Mouse (Mus musculus) neural tube, embryonic 12.5 days (tissue): Measurements from ENCODE around the gene Cacna1a. TPM values are rescaled to one million over a fixed set of nuclear protein-coding genes. Genes with fewer than 3 reads are reported as not detected.

Experiments used
- ATAC-seq: fragments of 200-750 bp; cut with Nextera tagmentation; 2 replicates; pipeline ENCODE4 v1.8.0; 2017; ENCODE audit warnings: low read depth, mild to moderate bottlenecking, moderate TSS enrichment, moderate library complexity; ENCODE audit not compliant: low FRiP score
- H3K27ac ChIP-seq: fragments of 300-500 bp; sonication (generic); 2 replicates; pipeline ENCODE4 v1.5.1; 2016
- H3K27me3 ChIP-seq: fragments of 300-500 bp; sonication (generic); replicated peaks from 2 replicates; pipeline ENCODE4 v1.6.1; 2016; ENCODE audit warnings: mild to moderate bottlenecking
- H3K36me3 ChIP-seq: fragments of 300-500 bp; sonication (generic); 2 replicates; pipeline ENCODE4 v1.6.1; 2016; ENCODE audit warnings: mild to moderate bottlenecking
- H3K4me1 ChIP-seq: fragments of 300-500 bp; sonication (generic); 2 replicates; pipeline ENCODE4 v1.6.1; 2016
- H3K4me2 ChIP-seq: fragments of 300-500 bp; sonication (generic); replicated peaks from 2 replicates; pipeline ENCODE4 v1.6.1; 2016; ENCODE audit warnings: mild to moderate bottlenecking
- H3K4me3 ChIP-seq: fragments of 300-500 bp; sonication (generic); 2 replicates; pipeline ENCODE4 v1.5.1; 2016
- H3K9ac ChIP-seq: fragments of 300-500 bp; sonication (generic); 2 replicates; pipeline ENCODE4 v1.6.1; 2016; ENCODE audit warnings: mild to moderate bottlenecking
- H3K9me3 ChIP-seq: fragments of 300-500 bp; sonication (generic); 2 replicates; pipeline ENCODE4 v1.6.1; 2016; ENCODE audit warnings: mild to moderate bottlenecking
- WGBS: fragments of 180-500 bp; shearing (Covaris S2); methylation state at CpG from one replicate; pipeline ENCODE4 v1.1.7; 2016; 5-methylcytosine and 5-hydroxymethylcytosine counted together
- polyA plus RNA-seq: library from polyadenylated mRNA; unstranded; fragments of >200 nt; fragmentation: Nextera tagmentation; extraction: Ambion mirVana; gene quantifications from 2 replicates; pipeline ENCODE4 v1.2.1, GENCODE M21; 2016

Gene Cacna1a
- polyA plus RNA-seq: 19.6 and 20.5 TPM in 2 replicates

DNA sequence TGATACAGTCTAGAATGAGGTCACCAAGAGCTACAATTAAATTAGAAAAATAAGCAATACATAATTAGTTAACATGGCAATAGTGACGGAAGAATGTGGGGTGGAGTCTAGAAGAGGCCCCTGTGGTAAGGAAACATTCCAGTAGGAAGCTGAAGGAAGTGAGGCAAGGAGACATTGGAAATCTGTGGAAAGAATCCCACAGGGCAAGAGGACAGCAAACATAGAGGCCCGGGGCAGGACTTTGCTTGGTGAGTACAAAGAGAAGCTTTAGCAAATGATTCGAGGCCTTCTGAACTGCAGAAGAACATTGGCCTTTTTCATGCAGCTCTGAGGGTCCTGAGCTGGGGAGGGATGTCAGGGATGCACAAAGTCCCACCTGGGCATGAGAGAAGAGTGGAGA, at the start of gene Cacna1a:
Gene Cacna1a, plus strand, starts transcription at position 166 of the 400 bp plus-strand sequence.
- no peak within 1 kb of the TSS for H3K9ac ChIP-seq
- H3K4me3 ChIP-seq: no peak within 1 kb of the TSS
- ATAC-seq: no peak
- no peaks in the 10 kb centered on the region for H3K9me3 ChIP-seq
- WGBS: 78% methylated on average over 3 of the region's 3 CpGs
- no peaks in the 10 kb centered on the region for H3K36me3 ChIP-seq
- no peak within 1 kb of the TSS for H3K4me2 ChIP-seq
- no peaks in the 10 kb centered on the region for H3K4me1 ChIP-seq
- H3K27ac ChIP-seq: no peak within 1 kb of the TSS
- H3K27me3 ChIP-seq: no peaks in the 10 kb centered on the region

DNA sequence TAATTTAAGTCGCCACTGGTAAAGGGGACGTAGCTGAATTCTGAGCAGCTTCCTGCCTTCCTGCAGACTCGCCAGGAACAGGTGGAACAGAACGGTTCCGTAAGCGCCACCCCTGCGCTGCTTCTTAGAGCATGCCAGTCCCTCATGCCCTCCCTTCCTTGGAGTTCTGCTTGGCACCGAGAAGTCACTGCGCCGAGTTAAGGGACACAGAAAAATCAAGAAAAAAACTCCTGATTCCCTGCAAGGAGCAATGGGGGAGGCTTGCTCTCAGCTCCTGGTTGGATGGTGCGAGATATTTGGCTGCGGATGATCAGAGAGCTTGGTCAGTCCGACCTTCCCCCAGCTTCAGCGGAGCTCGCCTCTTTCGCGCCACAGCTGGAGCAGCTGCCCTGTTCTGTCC, 49.7 kb upstream of the Cacna1a start:
- H3K9me3 ChIP-seq: no peaks in the 10 kb centered on the region
- peaks cover 25% of the 10 kb centered on the region for H3K27me3 ChIP-seq
- no peak overlapping the region for H3K27ac ChIP-seq
- H3K36me3 ChIP-seq: no peaks in the 10 kb centered on the region
- WGBS: 15% methylated on average over 17 of the region's 17 CpGs
- 0 out of 2 replicates have a peak overlapping the region, but pooled peaks have one; percentile 13 for H3K9ac ChIP-seq
- peak overlapping the region; percentile 38 for H3K4me2 ChIP-seq
- H3K4me1 ChIP-seq: peaks cover 5% of the 10 kb centered on the region
- no peak overlapping the region for H3K4me3 ChIP-seq
- no peak for ATAC-seq

DNA sequence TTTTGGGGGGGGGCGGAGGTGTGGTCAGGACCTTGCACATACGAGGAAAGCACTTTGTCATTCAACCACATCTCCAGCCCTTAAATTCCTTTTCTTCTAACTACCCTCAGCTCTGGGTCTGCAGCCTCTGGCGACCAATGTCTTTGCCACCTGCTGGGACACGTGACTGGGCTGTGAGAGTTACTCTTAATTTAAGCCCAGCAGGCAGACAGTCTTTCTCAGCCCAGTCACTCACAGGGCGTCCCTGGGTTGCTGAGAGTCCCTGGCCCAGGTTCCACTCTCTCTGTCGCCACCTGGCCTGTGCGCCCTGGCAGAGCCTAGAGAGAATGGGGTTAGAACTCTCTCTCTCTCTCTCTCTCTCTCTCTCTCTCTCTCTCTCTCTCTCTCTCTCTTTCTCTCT, 48.9 kb upstream of the Cacna1a start:
- 5% methylated on average over 7 of the region's 7 CpGs for WGBS
- peaks cover 25% of the 10 kb centered on the region for H3K27me3 ChIP-seq
- H3K4me2 ChIP-seq: no peak overlapping the region
- no peaks in the 10 kb centered on the region for H3K36me3 ChIP-seq
- no peak for ATAC-seq
- H3K4me3 ChIP-seq: no peak overlapping the region
- no peak overlapping the region for H3K9ac ChIP-seq
- H3K4me1 ChIP-seq: peaks cover 5% of the 10 kb centered on the region
- H3K9me3 ChIP-seq: no peaks in the 10 kb centered on the region
- H3K27ac ChIP-seq: no peak overlapping the region

DNA sequence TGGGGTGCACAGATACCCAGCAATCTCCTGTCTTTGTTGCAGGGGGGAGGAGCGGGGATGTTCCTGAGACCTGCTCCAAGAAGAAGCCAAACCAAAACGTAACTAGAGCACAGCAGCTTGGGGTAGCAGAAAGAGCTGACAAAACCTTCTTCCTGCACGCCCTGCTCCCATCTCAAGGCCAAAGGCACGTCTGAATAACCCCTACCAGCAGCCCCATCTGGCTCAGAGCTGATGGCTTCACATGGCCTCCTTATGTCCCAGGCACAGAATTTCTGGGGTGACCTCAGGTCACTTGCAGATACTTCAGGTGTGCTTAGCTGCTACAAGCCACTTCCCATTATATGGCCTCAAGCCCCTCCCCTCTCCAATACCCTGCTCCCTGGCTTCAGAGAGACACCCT, 48.4 kb upstream of the Cacna1a start:
- H3K36me3 ChIP-seq: no peaks in the 10 kb centered on the region

DNA sequence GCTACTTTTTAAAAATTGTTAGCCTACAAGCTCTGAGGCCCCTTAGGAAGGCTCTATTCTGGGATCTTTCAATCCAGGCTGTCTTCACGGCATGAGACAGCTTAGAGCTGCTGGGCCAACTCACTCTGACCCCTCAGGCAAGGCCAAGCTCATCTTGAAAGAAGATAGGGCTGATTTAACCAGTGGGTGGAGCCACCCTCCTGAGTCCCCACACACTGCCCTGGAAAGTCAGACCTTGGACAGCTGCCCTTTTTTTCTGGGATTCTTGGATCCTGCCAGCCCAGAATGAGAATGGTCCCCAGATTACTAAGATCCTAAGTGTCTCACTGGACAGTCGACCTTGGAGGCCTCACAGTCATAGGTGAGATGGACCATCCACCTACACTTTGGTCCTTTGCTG, 47.6 kb upstream of the Cacna1a start:
- ATAC-seq: no peak
- Histone ChIP-seq H3K36me3 (no peaks in the 10 kb centered on the region), H3K4me1 (peaks cover 5% of the 10 kb centered on the region), H3K27me3 (peaks cover 25% of the 10 kb centered on the region), H3K4me2 (no peak overlapping the region), H3K9ac (no peak overlapping the region), H3K4me3 (no peak overlapping the region), H3K9me3 (no peaks in the 10 kb centered on the region), H3K27ac (no peak overlapping the region)
- WGBS: 20% methylated on average over 2 of the region's 2 CpGs

More for the DNA sequence above, 48.4 kb upstream of the Cacna1a start:
- Histone ChIP-seq H3K4me2 (no peak overlapping the region), H3K27ac (no peak overlapping the region), H3K4me3 (no peak overlapping the region), H3K9me3 (no peaks in the 10 kb centered on the region), H3K9ac (no peak overlapping the region), H3K27me3 (peaks cover 25% of the 10 kb centered on the region), H3K4me1 (peaks cover 5% of the 10 kb centered on the region)
- 54% methylated on average over 4 of the region's 4 CpGs for WGBS
- no peak for ATAC-seq

DNA sequence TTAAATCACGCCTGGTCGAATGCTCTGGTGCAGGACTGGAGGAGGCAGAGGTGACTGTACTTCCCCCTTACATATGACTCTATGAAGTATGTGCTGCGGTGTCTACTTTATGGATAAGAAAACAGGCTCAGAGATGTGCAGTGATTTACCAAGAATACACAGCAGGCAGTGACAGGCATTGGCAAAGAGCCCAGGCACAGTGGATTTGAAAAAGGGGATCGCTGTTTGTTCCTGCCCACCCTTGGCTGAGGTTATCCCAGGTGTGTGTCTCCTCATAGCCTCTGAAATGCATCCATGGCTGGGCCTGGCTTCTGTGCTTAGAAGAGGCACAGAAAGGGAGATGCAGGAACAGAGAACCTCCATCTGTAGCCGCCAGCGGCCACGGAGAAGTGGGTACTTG, 42.7 kb upstream of the Cacna1a start:
- Histone ChIP-seq H3K4me2 (no peak overlapping the region), H3K4me1 (no peaks in the 10 kb centered on the region), H3K36me3 (no peaks in the 10 kb centered on the region), H3K4me3 (no peak overlapping the region), H3K9me3 (no peaks in the 10 kb centered on the region), H3K27me3 (no peaks in the 10 kb centered on the region), H3K9ac (no peak overlapping the region), H3K27ac (no peak overlapping the region)
- 86% methylated on average over 7 of the region's 7 CpGs for WGBS
- no peak for ATAC-seq

DNA sequence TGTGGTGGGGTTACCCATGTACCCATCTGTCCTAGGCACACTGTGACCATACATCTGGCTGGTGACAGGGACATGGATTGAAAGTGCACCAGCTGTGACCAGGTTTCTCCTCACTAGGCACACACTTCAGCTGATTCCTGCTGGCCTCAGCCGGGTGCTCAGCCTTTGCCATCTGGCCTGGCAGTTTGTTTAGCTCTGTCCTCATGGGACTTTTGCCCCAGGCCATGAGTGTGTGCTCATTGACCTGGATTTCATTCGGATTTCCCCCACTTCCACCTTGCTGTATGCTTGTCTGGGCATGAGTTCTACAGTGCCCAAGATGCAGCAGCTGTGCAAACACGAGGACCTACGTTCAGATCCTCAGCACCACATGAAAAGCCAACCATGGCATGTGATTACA, 41.8 kb upstream of the Cacna1a start:
- Histone ChIP-seq H3K4me1 (no peaks in the 10 kb centered on the region), H3K9ac (no peak overlapping the region), H3K27me3 (no peaks in the 10 kb centered on the region), H3K4me3 (no peak overlapping the region), H3K27ac (no peak overlapping the region), H3K36me3 (no peaks in the 10 kb centered on the region), H3K4me2 (no peak overlapping the region), H3K9me3 (no peaks in the 10 kb centered on the region)
- no peak for ATAC-seq
- 62% methylated on average over 4 of the region's 4 CpGs for WGBS

DNA sequence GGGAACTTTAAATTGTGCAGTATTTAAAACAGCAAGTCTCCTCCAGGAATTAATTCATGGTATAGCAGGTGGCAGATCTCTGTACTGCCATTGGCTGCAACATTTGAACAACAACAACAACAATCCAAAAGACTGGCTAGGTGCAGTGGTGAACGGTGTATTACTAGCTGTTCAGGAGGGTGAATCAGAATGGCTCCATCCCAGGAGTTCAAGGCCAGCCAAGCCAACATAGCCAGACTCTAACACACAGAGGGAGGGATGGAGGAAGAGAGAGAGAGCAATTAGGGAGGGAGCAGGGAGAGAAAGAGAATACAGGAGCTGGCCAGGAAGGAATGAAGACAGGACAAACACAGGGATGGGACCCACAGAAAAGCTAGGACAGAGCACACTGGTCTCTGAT, 38.7 kb upstream of the Cacna1a start:
- 83% methylated on average over 1 of the region's 1 CpGs for WGBS

DNA sequence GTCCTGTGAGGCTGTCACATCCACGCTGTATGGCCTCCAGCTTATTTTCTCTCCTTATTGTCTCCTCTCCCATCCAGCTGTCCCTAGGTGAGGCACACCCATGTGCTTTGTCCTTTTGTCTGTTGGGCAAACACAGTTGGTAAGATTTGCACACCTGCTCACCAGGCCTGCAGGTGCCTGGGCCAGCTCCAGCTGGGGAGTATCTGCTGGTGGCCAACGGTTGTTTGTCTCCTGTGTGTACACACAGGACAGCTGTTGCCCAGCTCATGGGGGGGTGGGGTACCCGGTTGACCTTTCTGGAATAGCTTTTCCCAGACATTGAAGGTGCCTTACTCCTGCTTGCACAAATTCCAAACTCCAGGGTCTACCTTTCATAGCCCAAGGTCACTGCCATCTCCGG, 37.3 kb upstream of the Cacna1a start:
- Histone ChIP-seq H3K27me3 (no peaks in the 10 kb centered on the region), H3K4me1 (no peaks in the 10 kb centered on the region), H3K4me3 (no peak overlapping the region), H3K9me3 (no peaks in the 10 kb centered on the region), H3K27ac (no peak overlapping the region), H3K36me3 (no peaks in the 10 kb centered on the region), H3K4me2 (no peak overlapping the region), H3K9ac (no peak overlapping the region)
- 81% methylated on average over 4 of the region's 4 CpGs for WGBS
- no peak for ATAC-seq

More for the DNA sequence above, 38.7 kb upstream of the Cacna1a start:
- Histone ChIP-seq H3K27me3 (no peaks in the 10 kb centered on the region), H3K9me3 (no peaks in the 10 kb centered on the region), H3K36me3 (no peaks in the 10 kb centered on the region), H3K9ac (no peak overlapping the region), H3K4me1 (no peaks in the 10 kb centered on the region), H3K4me2 (no peak overlapping the region), H3K27ac (no peak overlapping the region), H3K4me3 (no peak overlapping the region)
- ATAC-seq: no peak

DNA sequence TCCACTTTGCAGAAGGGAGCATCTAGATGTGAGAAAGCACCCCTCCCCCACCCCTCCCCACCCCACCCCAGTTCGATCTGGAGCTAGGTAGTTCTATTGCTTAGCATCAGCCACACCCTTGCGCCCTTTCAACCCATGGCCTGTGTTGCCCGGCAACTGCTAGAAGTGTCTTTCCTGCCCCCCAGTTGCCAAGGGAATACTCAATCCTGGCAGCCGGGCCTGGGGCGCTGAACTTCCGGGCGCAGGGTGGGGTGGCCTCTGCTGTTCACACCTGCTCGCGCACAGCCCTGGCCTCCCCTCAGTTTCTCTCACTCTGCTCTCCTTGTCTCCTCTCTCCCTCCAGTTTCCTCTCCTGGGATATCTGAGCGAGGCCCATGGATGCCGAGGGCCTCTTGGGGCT, 31.8 kb upstream of the Cacna1a start:
- Histone ChIP-seq H3K4me1 (no peaks in the 10 kb centered on the region), H3K9ac (no peak overlapping the region), H3K4me2 (no peak overlapping the region), H3K9me3 (no peaks in the 10 kb centered on the region), H3K36me3 (no peaks in the 10 kb centered on the region), H3K27ac (no peak overlapping the region), H3K27me3 (no peaks in the 10 kb centered on the region), H3K4me3 (no peak overlapping the region)
- no peak for ATAC-seq
- whole genome bisulfite sequencing: 59% methylated on average over 11 of the region's 11 CpGs

DNA sequence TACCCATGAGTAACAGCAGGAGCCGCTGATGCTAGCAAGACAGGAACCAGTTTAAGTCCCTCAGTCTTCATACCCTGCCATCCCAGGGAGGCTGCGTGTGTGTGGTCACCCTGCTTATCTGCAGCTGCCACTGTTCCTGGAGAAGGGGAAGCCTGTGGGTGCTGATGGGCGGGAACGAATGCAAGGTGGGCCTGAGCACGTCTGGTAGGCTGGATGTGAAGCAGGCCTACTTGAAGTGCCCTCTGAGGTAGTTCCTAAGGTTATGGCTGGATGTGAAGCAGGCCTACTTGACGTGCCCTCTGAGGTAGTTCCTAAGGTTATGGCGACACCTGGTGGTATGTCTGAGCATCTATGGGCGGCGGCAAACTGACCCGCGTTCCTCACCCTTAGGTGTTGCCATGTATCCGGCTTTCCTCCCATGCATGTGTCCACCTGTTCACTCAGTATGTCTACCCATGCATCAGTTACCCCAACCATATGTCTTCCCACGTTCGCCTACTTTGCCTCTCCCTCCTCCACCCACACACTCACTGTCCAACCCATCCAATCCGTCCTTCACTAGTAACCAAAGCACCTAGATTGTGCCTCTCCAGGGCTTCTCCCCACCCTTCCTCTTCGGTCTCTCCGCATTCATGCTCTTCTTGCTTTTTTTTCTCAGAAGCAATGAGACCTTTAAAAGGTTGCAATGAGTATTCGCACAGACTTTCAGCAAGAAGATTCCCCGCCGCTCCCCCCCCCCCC, 30.4 kb upstream of the Cacna1a start:
- 0 out of 2 replicates have a peak, but pooled peaks cover 1% of the 10 kb centered on the region for H3K27me3 ChIP-seq
- ATAC-seq: peak; percentile 72
- H3K9me3 ChIP-seq: no peaks in the 10 kb centered on the region
- H3K4me3 ChIP-seq: no peak overlapping the region
- 26% methylated on average over 20 of the region's 20 CpGs for WGBS
- no peak overlapping the region for H3K9ac ChIP-seq
- no peaks in the 10 kb centered on the region for H3K4me1 ChIP-seq
- no peaks in the 10 kb centered on the region for H3K36me3 ChIP-seq
- no peak overlapping the region for H3K4me2 ChIP-seq
- no peak overlapping the region for H3K27ac ChIP-seq

DNA sequence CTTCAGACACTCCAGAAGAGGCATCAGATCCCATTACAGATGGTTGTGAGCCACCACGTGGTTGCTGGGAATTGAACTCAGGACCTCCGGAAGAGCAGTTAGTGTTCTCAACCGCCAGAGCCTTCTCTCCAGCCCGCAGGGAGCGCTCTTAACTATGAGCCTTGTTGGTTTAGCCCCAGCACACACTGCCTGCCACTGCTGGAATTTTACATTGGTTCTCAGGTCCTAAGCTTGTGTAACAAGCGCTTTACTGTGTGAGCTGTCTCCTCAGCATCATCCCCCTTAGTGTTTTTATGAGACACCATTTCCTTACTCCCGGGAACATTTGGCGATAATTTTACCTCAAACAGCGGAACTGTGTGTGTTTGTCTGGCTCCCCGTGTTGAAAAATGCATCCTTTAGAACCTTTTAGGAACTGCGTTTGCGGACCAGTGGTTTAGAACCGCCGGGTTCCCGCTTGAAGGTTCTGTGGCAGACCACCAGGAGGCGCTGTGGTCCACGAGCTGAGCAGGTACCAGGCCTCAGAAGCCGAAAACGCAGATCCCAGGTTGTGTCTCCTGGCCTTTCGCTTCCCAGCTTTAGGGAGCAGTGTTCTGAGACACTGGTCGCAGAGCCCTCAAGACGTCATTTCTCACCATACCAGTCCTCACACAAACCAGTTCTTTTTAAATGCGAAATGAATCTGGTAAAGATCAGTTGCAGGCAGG, 24.7 kb upstream of the Cacna1a start:
- ATAC-seq: no peak
- no peak overlapping the region for H3K4me3 ChIP-seq
- H3K9me3 ChIP-seq: no peaks in the 10 kb centered on the region
- H3K36me3 ChIP-seq: no peaks in the 10 kb centered on the region
- H3K4me1 ChIP-seq: no peaks in the 10 kb centered on the region
- H3K9ac ChIP-seq: no peak overlapping the region
- 12% methylated on average over 23 of the region's 23 CpGs for WGBS
- H3K4me2 ChIP-seq: no peak overlapping the region
- H3K27me3 ChIP-seq: 0 out of 2 replicates have a peak, but pooled peaks cover 4% of the 10 kb centered on the region
- no peak overlapping the region for H3K27ac ChIP-seq
